Mouse (Mus musculus) limb, embryonic 14.5 days (tissue): ENCODE data around the gene Map7d1. TPM values are rescaled to one million over a fixed set of nuclear protein-coding genes. Genes with fewer than 3 reads are reported as not detected.
A peak's percentile ranks its signal among the peaks of the same experiment; 100 is the strongest.

Experiments used
- ATAC-seq: fragments of 200-750 bp; cut with Nextera tagmentation; 2 replicates; pipeline ENCODE4 v1.8.0; 2017; ENCODE audit warnings: low read depth, moderate number of reproducible peaks, moderate TSS enrichment; ENCODE audit not compliant: low FRiP score
- DNase-seq: peaks from one replicate; pipeline ENCODE4 v3.0.0-alpha.2; 2015; ENCODE audit warnings: low spot score
- H3K27ac ChIP-seq: fragments of 300-500 bp; sonication (generic); replicated peaks from 2 replicates; pipeline ENCODE4 v1.5.1; 2014; ENCODE audit warnings: low read depth, mild to moderate bottlenecking, low read length, moderate library complexity, mixed read lengths
- H3K27me3 ChIP-seq: fragments of 300-500 bp; sonication (generic); 2 replicates; pipeline ENCODE4 v1.6.1; 2014; ENCODE audit warnings: low read length, mixed read lengths; ENCODE audit not compliant: control insufficient read depth, insufficient read depth
- H3K36me3 ChIP-seq: fragments of 300-500 bp; sonication (generic); 2 replicates; pipeline ENCODE4 v1.6.1; 2014; ENCODE audit warnings: mild to moderate bottlenecking, low read length, moderate library complexity, mixed read lengths; ENCODE audit not compliant: control insufficient read depth, insufficient read depth
- H3K4me1 ChIP-seq: fragments of 300-500 bp; sonication (generic); 2 replicates; pipeline ENCODE4 v1.6.1; 2014; ENCODE audit warnings: antibody characterized with exemption, low read length, mixed read lengths; ENCODE audit not compliant: control insufficient read depth, insufficient read depth
- H3K4me2 ChIP-seq: fragments of 300-500 bp; sonication (generic); replicated peaks from 2 replicates; pipeline ENCODE4 v1.6.1; 2014; ENCODE audit warnings: low read depth, mild to moderate bottlenecking, low read length, moderate library complexity; ENCODE audit not compliant: severe bottlenecking
- H3K4me3 ChIP-seq: fragments of 300-500 bp; sonication (generic); replicated peaks from 2 replicates; pipeline ENCODE4 v1.5.1; 2014; ENCODE audit warnings: low read length
- H3K9ac ChIP-seq: fragments of 300-500 bp; sonication (generic); 2 replicates; pipeline ENCODE4 v1.6.1; 2014; ENCODE audit warnings: mild to moderate bottlenecking, low read depth, low read length, moderate library complexity; ENCODE audit not compliant: severe bottlenecking
- H3K9me3 ChIP-seq: fragments of 300-500 bp; sonication (generic); 2 replicates; pipeline ENCODE4 v1.6.1; 2016; ENCODE audit warnings: low read length; ENCODE audit not compliant: control insufficient read depth
- POLR2A ChIP-seq: fragments of 200-500 bp; IDR thresholded peaks from 2 replicates; pipeline ENCODE4 v1.8.0; 2012; ENCODE audit warnings: inconsistent platforms, mild to moderate bottlenecking, moderate library complexity, borderline replicate concordance; ENCODE audit not compliant: insufficient read depth, insufficient read length; ENCODE audit errors: extremely low read depth
- WGBS: fragments of 180-500 bp; shearing (Covaris S2); extraction: QIAGEN DNeasy Blood & Tissue Kit; methylation state at CpG from one replicate; pipeline ENCODE4 v1.1.7; 2014; 5-methylcytosine and 5-hydroxymethylcytosine counted together
- polyA plus RNA-seq, 2 experiments: library from polyadenylated mRNA; depleted of rRNA in 1 of 2; stranded (reverse) in 1 of 2; unstranded in 1 of 2; fragments of >200 nt; fragmentation: Nextera tagmentation in 1 of 2; extraction: Ambion mirVana in 1 of 2; gene quantifications; 2 replicates each; pipeline versions ENCODE4 v1.2.1 to v1.2.3; 2012 to 2014

Map7d1 gene
- polyA plus RNA-seq, 2 experiments, result 58.3 to 113 TPM

DNA sequence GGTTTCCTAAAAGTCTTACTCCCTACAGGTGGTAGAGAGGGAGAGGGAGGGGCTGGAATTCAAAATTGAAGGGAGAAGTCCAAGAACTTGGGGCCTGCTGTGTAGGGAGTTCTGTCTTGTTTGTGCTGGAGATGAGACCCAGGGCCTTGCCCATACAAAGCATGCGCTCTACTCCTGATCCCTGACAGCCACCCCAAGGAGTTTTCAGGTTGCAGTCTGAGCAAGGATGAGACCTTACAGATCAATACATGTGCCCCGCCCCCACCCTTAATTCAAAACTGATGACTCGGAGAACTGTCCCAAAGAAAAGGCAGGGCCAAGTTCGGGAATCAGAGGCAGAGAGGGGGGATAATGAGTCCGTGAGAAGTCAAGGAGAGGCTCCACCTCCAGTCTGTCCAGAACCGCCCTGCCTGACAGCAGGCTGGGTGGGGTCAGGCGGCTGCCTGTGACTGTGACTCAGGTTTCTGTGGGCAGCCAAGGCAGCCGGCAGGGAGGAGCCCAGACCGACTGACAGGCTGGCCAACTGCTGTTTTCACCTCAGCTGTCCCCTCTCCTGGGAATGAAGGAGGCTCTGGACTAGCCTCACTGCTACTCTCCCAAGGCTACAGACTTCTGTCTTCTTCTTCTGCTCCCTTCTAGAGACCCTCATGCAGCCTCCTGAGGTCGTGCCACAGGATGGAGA is 4.5 kb upstream of the Map7d1 start:
- Histone ChIP-seq H3K36me3 (peaks cover 3% of the 10 kb centered on the region; the same call in 1 of the 2 replicates), H3K4me2 (peak overlapping the region; percentile 37), H3K9ac (no peak overlapping the region), H3K4me1 (peaks cover 46% of the 10 kb centered on the region), H3K4me3 (0 out of 2 replicates have a peak overlapping the region, but pooled peaks have one; percentile 1), H3K9me3 (no peaks in the 10 kb centered on the region), H3K27me3 (no peaks in the 10 kb centered on the region), H3K27ac (peak overlapping the region; percentile 70)
- TF ChIP-seq POLR2A, result no peak
- WGBS, result 10% methylated on average over 9 of the region's 10 CpGs
- DNase-seq (peak; percentile 78), ATAC-seq (peak; percentile 24)

- Histone ChIP-seq H3K9ac (peak overlapping the region; percentile 26; the same call in 1 of the 2 replicates), H3K4me2 (peak overlapping the region; percentile 37), H3K27ac (peak overlapping the region; percentile 70), H3K9me3 (no peaks in the 10 kb centered on the region), H3K27me3 (no peaks in the 10 kb centered on the region), H3K36me3 (peaks cover 3% of the 10 kb centered on the region; the same call in 1 of the 2 replicates), H3K4me1 (peaks cover 48% of the 10 kb centered on the region), H3K4me3 (no peak overlapping the region; the same call in 1 of the 2 replicates)
- no peak for TF ChIP-seq POLR2A
- WGBS, result 2% methylated on average over 15 of the region's 15 CpGs
- DNase-seq (peak; percentile 79), ATAC-seq (0 out of 2 replicates have a peak, but pooled peaks have one; percentile 11)
Measured at GRCm38 (mm10) chr4:126259523-126260160, 3.5 kb upstream of the Map7d1 start.

GRCm38 (mm10) chr4:126259063-126259462 is 2.9 kb upstream of the Map7d1 start:
- Histone ChIP-seq H3K4me1 (peaks cover 54% of the 10 kb centered on the region), H3K36me3 (peaks cover 2% of the 10 kb centered on the region; the same call in 1 of the 2 replicates), H3K27ac (peak overlapping the region; percentile 70), H3K9ac (no peak overlapping the region), H3K4me2 (peak overlapping the region; percentile 37), H3K4me3 (no peak overlapping the region), H3K9me3 (no peaks in the 10 kb centered on the region), H3K27me3 (no peaks in the 10 kb centered on the region)
- ATAC-seq, result no peak
- 23% methylated on average over 3 of the region's 3 CpGs for WGBS
- no peak for TF ChIP-seq POLR2A
- DNase-seq, result peak; percentile 32

GRCm38 (mm10) chr4:126256967-126257881 is 1.1 kb upstream of the Map7d1 start:
- DNase-seq, result no peak
- WGBS, result 3% methylated on average over 26 of the region's 26 CpGs
- no peak for TF ChIP-seq POLR2A
- H3K27me3 ChIP-seq, result no peaks in the 10 kb centered on the region
- peaks cover 67% of the 10 kb centered on the region for H3K4me1 ChIP-seq
- H3K9me3 ChIP-seq, result no peaks in the 10 kb centered on the region
- H3K4me3 ChIP-seq, result peak overlapping the region; percentile 100
- peaks cover 6% of the 10 kb centered on the region; the same call in 1 of the 2 replicates for H3K36me3 ChIP-seq
- peak overlapping the region; percentile 95 for H3K4me2 ChIP-seq
- H3K27ac ChIP-seq, result peak overlapping the region; percentile 92
- peak overlapping the region; percentile 93 for H3K9ac ChIP-seq
- ATAC-seq, result no peak
